Mouse (Mus musculus) gastrocnemius, adult 8-10 months (tissue): Measurements from ENCODE around the gene Muc4. TPM values are rescaled to one million over a fixed set of nuclear protein-coding genes. Genes with fewer than 3 reads are reported as not detected.

Experiments
- DNase-seq, 2 experiments: peaks; one replicate each; pipeline ENCODE4 v3.0.0; 2022; ENCODE audit warnings: low spot score in 2 of 2
- total RNA-seq, 4 experiments: library from RNA; stranded (reverse); gene quantifications; 2 replicates each; pipeline ENCODE4 v1.2.4; 2022

The Muc4 gene
- total RNA-seq, 4 experiments from 2014 or later, result 0.05 to 0.38 TPM; not detected in 2

DNA sequence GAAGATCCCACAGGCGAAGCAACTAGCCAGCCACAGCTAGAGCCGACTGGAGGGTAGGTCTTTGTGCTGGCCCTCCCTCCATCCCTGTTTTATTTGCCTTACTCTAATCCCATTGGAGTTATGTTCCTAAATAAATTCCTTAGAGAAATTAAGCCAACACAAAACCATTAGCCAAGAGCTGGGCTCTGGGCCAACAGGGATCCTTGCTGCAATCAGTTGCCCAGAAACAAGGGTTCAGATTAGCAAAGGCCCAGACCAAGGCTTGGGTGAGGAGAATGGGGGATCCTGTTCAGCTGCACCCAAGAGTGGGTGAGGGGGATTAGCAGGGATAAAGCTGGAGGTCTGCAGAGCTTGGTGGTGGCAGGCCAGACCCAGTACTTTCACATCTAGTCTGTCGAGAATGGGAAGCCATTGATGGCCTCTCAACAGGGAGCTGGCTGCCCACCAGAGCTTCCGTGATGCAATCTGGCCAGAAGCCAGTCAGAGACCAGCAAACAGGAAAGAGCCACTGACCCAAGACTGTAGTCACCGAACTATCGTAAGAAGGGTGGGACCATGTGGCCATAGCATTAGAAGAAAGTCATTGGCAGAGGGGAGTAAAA lies 67.7 kb downstream of the Muc4 start:
- peak; percentile 42 to 61 for DNase-seq

DNA sequence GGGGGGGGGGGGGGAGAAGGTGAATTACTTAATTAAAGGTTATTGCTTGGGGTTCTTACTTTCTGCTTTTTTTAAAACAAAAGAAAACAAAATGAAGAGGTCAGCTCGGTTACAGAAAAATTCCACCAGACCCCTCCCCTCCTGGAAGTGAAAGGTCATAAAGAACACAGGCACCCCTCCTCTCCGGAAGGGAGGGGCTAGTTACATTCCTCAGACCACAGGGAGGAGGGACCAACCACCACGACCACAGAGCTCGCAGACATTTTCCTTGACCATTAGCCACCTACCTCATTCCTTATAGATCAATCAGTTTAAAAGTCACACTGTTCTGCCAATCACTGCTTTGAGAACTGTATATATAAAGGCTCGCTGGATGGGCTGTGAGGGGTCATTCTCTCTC lies 68.2 kb downstream of the Muc4 start:
- DNase-seq, result no peak

- DNase-seq, result no peak
Observed at GRCm38 (mm10) chr16:32805151-32805550, 69.5 kb downstream of the Muc4 start.

- DNase-seq, result no peak
Observed at GRCm38 (mm10) chr16:32807408-32808185, 71.9 kb downstream of the Muc4 start.

DNA sequence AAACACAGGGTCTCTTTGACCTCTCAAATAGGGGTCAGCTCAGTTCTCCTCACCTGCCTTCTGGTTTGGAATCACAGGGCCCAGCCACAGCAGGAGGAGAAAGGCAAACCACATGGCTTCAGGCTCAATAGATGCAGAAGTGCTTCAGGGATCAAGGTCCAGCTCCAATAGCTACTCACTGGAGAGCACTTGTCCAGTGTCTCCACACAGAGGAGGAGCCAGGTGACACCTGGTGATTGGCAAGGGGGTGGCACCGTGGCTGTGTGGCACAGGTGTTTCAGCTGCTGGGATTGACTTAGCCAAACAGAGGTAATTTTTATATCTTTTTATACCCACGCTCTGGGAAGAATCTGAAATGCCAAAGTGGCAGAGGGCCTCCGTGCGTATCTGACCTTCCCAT lies 74.6 kb downstream of the Muc4 start, which contains the start of gene Smbd1:
Gene Smbd1 (minus strand): TSS at position 157 of the 400 bp plus-strand sequence.
- DNase-seq, result no peak

DNA sequence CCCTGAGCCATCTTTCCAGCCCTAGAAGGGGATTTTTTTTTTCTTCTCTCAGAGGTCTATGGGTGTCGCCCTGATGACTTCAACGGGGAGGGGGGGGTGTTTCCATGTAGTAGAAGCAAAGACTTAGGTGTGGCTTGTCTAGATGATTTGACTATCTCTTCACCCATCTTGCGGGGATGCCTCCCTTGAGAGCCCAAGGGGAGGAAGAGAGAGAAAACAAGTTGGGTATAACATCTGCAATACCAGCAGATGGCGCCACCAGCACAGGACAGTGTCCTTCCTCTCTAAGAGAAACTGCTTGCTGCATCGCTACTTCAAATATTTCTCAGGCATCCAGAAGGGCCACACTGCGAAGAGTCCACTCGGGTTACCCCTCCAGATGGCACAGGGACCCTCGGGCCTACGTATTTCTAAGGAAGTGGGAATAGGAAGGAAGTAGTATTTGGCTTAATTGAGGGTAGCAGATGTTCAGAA lies 77.2 kb downstream of the Muc4 start:
- peak; percentile 69 to 78 for DNase-seq

DNA sequence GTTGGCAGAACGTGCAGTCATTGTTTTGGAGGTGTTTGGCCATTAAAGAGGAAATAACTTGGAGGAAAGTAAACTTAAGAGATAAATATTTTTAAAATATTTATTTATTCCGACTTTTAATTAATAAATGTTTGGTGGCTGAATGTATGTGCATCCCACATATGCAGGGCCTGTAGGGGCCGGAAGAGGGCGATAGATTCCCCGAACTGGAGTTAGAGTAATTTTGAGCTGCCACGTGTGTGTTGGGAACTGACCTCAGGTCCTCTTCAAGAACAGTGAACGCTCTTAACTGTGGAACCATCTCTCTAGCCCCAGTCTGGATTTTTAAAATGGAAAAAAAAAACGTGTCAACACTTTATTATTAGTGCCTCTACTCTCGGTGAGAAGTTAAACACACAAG lies 77.7 kb downstream of the Muc4 start:
- no peak for DNase-seq

DNA sequence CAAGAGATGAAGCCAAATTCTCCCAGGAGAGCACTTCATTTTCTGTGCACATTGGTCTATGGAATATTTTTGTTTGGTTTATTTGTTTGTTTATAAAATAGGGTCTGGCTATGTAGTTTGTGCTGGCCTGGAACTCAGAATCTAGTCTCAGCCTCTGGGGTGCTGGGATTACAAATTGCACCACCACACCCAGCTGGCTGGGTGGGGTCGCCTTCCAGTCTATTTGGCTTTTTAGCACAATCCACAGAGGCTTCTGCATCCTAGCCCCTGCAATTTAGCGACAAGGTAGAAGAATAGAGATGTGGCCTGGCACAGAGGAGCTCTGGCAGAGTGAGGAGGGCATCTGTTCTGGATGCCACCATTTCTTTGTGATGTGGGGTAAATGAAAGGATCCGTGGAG lies 78.1 kb downstream of the Muc4 start:
- no peak for DNase-seq

DNA sequence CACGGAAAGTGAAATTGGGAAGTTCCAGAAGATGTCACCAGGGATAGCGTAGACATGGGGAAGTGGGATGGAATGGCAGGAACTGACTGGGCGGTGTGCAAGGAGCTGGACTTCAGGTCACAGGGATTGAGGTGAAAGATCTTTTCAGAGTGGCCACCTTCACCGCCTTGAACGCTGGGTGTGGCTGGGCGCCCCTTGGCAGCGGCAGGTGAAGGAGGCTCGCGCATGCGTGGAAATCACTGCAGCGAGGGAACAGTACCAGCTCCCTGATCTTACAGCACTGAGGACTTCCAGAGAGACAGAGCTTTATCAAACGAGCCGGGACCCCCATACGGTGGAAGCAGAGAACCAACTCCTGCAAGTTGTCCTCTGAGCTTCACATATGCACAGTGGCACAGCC lies 78.9 kb downstream of the Muc4 start:
- peak in 1 of 2 experiments; percentile 48 for DNase-seq

GRCm38 (mm10) chr16:32815160-32815605 lies 79.5 kb downstream of the Muc4 start:
- peak; percentile 56 to 68 for DNase-seq

DNA sequence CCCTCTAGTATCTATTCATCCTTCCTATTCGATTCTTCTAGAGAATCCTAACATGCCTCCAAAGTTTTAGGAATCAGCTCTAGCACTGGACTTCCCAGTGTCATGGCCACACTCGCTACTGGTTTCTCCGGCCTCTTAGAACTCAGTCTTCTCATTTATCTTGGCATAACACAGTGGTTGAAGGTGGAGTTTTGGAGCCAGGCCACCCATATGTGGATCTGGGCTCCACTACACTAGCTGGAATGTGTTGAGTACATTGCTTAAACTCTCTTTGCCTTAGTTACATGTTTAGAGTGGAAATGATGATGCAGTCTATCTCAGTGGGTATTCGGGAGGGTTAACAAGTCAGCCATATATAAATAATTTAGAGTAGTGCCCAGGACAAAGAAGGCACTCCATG lies 82.3 kb downstream of the Muc4 start:
- DNase-seq, result no peak

GRCm38 (mm10) chr16:32818441-32818840 lies 82.8 kb downstream of the Muc4 start:
- DNase-seq, result no peak

DNA sequence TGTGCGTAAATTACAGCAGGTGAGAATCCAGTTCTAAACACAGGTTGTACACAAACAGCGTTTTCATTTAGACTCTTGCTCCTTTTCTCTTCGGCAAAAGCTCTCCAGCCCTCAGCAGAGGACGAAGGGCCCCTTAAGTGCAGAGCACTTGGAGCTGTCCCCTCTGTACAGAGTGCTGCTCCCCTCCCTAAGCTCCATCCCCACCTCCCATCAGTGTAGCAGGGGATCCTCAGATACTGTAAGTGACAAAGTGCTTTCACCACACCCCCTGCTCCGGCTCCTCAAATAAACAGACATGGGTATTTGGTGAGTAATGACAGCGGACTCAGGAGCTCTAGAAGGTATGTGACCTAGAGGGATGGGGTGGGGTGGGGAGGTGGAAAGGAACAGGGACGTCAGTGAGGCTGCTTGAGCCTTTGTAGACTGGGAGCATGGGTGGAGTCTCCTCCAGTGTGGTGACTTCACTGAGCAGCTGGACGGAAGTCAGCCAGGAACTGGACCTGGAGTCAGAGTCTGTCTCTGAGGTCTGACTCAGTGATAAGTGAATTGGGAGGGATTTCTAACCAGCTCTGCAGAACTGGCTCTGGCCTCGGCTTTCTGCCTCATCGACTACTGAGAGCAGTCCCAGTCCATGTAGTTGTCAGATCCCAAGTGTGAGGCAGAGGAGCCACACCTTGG lies 86.2 kb downstream of the Muc4 start:
- DNase-seq, result peak; percentile 33 to 58

- no peak for DNase-seq
Observed at GRCm38 (mm10) chr16:32822450-32822827, 86.8 kb downstream of the Muc4 start.

DNA sequence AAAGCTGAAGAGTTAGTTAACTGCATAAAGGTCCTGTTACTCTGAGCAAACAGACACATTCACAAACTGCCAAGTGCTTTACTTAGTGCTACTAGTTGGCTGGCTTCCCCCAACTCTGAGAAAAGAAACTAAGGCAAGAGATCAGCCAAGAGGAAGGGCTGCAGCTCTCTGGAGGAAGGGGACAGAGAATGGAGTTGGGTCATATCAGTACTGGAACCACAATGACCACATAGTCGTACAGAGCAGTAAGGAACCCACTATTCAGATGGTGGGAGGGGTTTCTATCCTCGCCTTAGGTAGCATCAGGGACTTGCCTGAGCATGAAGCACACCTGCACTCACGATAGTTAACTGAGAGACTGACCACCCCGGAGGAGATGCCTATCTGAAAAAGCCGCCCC lies 87.2 kb downstream of the Muc4 start:
- DNase-seq, result no peak

DNA sequence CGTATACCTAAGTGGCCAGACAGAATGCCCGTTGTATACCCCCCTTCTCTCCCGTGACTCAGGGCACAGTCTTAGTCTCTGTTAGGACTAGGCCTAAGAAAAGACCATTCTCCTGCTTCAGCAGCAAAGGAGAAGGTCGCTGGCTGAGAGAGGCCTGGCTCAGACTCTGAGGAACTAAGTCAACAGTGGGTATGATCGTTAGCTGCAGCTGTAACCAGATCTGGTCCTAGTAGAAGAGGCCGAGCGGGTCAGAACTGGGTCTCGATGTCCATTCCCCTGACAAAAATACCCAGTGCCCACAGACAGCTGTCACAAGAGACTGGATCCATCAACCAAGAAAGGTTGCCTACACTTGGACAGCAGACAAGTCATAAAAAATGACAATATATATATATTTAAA lies 87.8 kb downstream of the Muc4 start:
- peak; percentile 29 to 42 for DNase-seq

GRCm38 (mm10) chr16:32824061-32824460 lies 88.4 kb downstream of the Muc4 start:
- DNase-seq, result no peak

DNA sequence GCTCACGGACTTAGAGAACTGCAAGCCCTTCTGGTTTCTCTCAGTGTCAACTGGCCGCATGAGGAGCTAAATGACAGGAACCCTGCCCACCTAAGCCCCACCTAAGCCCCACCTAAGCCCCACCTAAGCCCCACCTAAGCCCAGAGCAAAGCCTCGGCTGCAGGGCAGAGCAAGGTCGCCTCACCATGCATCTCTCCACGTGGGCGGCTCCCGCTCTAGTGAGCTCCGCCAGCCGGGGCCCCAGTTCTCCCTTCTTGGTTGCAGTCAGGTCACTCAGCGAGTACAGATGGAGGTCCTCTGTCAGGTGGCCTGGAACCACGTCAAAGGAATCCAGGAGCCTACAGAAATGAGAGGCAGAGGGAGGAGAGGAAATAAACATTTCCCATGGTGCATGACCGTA lies 89.7 kb downstream of the Muc4 start:
- DNase-seq, result no peak

GRCm38 (mm10) chr16:32826521-32826920 lies 90.8 kb downstream of the Muc4 start:
- DNase-seq, result no peak

DNA sequence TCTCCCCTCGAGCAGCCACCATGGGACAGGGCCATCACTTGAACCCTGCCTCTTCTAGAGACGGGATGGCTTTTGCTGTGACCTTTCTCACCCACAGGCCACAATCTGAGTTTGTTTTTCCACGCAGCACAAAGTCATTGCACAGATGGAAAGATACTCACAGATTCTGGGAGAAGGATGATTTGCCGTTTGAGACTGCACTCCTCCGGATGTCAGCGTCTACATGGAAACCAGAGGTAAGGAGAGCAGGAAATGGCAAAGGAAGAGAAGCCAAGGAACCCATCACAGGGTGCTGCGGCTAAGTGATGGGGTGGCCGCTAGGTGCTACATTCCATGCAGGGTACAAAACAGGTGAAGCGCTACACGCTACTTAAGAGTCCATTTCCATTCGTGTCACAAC lies 93.4 kb downstream of the Muc4 start:
- DNase-seq, result no peak

DNA sequence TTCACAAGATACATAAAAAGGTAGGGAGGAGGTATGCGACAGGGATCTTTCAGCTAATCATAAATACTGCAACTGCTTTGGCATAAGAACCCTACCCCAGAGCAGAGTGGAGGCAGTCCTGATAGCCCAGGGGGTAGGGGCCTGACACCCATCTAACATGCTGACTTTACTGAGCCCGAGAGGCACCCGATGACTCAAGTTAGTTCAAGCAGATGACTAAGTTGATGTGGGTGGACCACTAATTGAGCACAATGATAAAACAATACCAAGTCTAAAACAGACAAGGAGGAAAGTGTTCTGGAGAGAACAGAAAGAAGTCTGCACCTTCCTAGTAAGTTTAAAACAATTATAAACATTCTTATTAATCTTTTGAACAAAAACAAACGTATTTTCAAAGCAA lies 95.8 kb downstream of the Muc4 start:
- no peak for DNase-seq
